17 mouse cellular contexts compared by ENCODE assay signal in the genomic region with DNA sequence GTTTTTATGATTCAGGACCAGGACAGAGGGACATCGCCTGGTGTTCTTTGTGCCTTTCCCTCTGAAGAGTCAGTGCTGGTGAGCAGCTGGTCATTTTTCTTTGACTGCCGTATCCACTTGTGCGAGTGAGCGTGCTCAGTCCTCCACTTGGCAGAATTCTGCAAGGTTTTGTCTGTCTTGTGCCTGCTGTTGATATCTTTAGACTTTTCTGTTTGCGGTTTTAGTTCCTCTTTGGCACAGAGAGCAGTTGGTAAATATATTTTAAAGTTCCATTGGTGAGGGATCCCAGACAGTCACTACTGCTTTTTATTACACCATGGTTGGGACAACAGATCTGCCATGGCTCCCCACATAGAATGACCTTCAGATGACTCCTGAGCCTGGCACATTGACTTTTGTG. TPM values are rescaled to one million over a fixed set of nuclear protein-coding genes. Genes with fewer than 3 reads are reported as not detected.
DNase-seq lines count a peak whose midpoint lies in the region; ATAC-seq and TF ChIP-seq lines count a peak whose summit lies in the region.
"Had no signal": no experiment of that assay in that cellular context is flagged by ENCODE, and none has a peak within 500 bp of the region (broad histone marks: within the 10 kb centered on the region; RNA-seq: fewer than 3 reads in every experiment).

No protein-coding gene starts in this region.

- no peaks in the 10 kb centered on the region for H3K27me3 ChIP-seq in heart, embryonic 10.5 days (ENCODE audit: insufficient read depth, poor library complexity, severe bottlenecking)
- no peaks in the 10 kb centered on the region for H3K27me3 ChIP-seq in spleen, adult 2 months (ENCODE audit: control insufficient read depth, insufficient read depth, low read length)
- no peaks in the 10 kb centered on the region; the same call in 1 of the 2 replicates for H3K27me3 ChIP-seq in liver, embryonic 12.5 days (replicated peaks)
- H3K27me3 ChIP-seq in midbrain, embryonic 13.5 days = no peaks in the 10 kb centered on the region
- H3K27me3 ChIP-seq: heart, embryonic 13.5 days had no signal

- WGBS in heart, embryonic 10.5 days = 88% methylated on average over 5 of the region's 5 CpGs
- WGBS in spleen, adult 2 months = 11% methylated on average over 5 of the region's 5 CpGs
- 29% methylated on average over 5 of the region's 5 CpGs for WGBS in liver, embryonic 12.5 days (ENCODE audit: insufficient replicate concordance)
- WGBS in midbrain, embryonic 13.5 days = 93% methylated on average over 5 of the region's 5 CpGs

- H3K36me3 ChIP-seq in heart, embryonic 10.5 days = peaks cover 7% of the 10 kb centered on the region; the same call in 1 of the 2 replicates
- H3K36me3 ChIP-seq in spleen, adult 2 months (ENCODE audit: control insufficient read depth, insufficient read depth, low read length) = no peaks in the 10 kb centered on the region
- H3K36me3 ChIP-seq in liver, embryonic 12.5 days = no peaks in the 10 kb centered on the region; the same call in 1 of the 2 replicates
- no peaks in the 10 kb centered on the region for H3K36me3 ChIP-seq in midbrain, embryonic 13.5 days
- H3K36me3 ChIP-seq: heart, embryonic 13.5 days had no signal

- DNase-seq in heart, adult 11 months = peak; percentile 85
- no peak for DNase-seq in heart, embryonic 10.5 days (ENCODE audit: low spot score)
- no peak for DNase-seq in spleen, adult 2 months (ENCODE audit: low read depth in 1 of 2, low spot score in 2 of 2)
- DNase-seq in spleen, postnatal 10 days (ENCODE audit: low spot score in 2 of 2) = no peak
- peak; percentile 24 for DNase-seq in monocyte, adult 2 months (ENCODE audit: low read depth in 1 of 2, low spot score in 2 of 2)
- no peak for DNase-seq in urinary bladder, adult 2 months (ENCODE audit: low spot score)
- DNase-seq: adrenal gland, postnatal 14 days; gastrocnemius, postnatal 14 days; kidney, adult 8-10 months; kidney, postnatal 4 days; lung, postnatal 4 days had no signal

- ATAC-seq in liver, embryonic 12.5 days = no peak
- ATAC-seq in midbrain, embryonic 13.5 days = no peak
- ATAC-seq: forebrain, embryonic 16.5 days; hindbrain, postnatal 0 days had no signal

- peaks cover 5% of the 10 kb centered on the region; the same call in 1 of the 2 replicates for H3K9me3 ChIP-seq in heart, embryonic 10.5 days
- H3K9me3 ChIP-seq in liver, embryonic 12.5 days (replicated peaks) = 0 out of 2 replicates have a peak, but pooled peaks cover 6% of the 10 kb centered on the region
- H3K9me3 ChIP-seq in midbrain, embryonic 13.5 days = no peaks in the 10 kb centered on the region

- no peak for TF ChIP-seq POLR2A in spleen, adult 2 months (IDR thresholded peaks at IDR 0.05; ENCODE audit: low read depth, low read length)

- H3K4me1 ChIP-seq in heart, embryonic 10.5 days = peaks cover 8% of the 10 kb centered on the region
- H3K4me1 ChIP-seq in spleen, adult 2 months (ENCODE audit: control insufficient read depth, insufficient read depth, insufficient read length) = peaks cover 29% of the 10 kb centered on the region; the same call in 1 of the 2 replicates
- peaks cover 19% of the 10 kb centered on the region for H3K4me1 ChIP-seq in liver, embryonic 12.5 days
- H3K4me1 ChIP-seq in midbrain, embryonic 13.5 days (replicated peaks) = no peaks in the 10 kb centered on the region

- H3K4me2 ChIP-seq in liver, embryonic 12.5 days = 0 out of 2 replicates have a peak overlapping the region, but pooled peaks have one; percentile 2
- no peak overlapping the region for H3K4me2 ChIP-seq in midbrain, embryonic 13.5 days (replicated peaks)
- H3K4me2 ChIP-seq: heart, embryonic 13.5 days had no signal

- H3K9ac ChIP-seq in liver, embryonic 12.5 days = no peak overlapping the region
- H3K9ac ChIP-seq in midbrain, embryonic 13.5 days (replicated peaks) = no peak overlapping the region
- H3K9ac ChIP-seq: heart, embryonic 13.5 days had no signal

- TF ChIP-seq CTCF in spleen, adult 2 months (IDR thresholded peaks at IDR 0.05; ENCODE audit: extremely low read depth, insufficient read depth, insufficient read length, insufficient replicate concordance) = no peak

- H3K27ac ChIP-seq in heart, embryonic 10.5 days = no peak overlapping the region
- H3K27ac ChIP-seq in spleen, adult 2 months (ENCODE audit: insufficient read depth, low read length) = peak overlapping the region; percentile 40
- peak overlapping the region; percentile 63; the same call in 1 of the 2 replicates for H3K27ac ChIP-seq in liver, embryonic 12.5 days
- no peak overlapping the region for H3K27ac ChIP-seq in midbrain, embryonic 13.5 days
- H3K27ac ChIP-seq: heart, embryonic 13.5 days; hindbrain, postnatal 0 days had no signal

- H3K4me3 ChIP-seq in heart, embryonic 10.5 days = no peak overlapping the region
- no peak overlapping the region for H3K4me3 ChIP-seq in spleen, adult 2 months (ENCODE audit: extremely low read depth, insufficient read depth, insufficient read length)
- no peak overlapping the region for H3K4me3 ChIP-seq in liver, embryonic 12.5 days
- no peak overlapping the region for H3K4me3 ChIP-seq in midbrain, embryonic 13.5 days (replicated peaks)
- H3K4me3 ChIP-seq: heart, embryonic 13.5 days; myocyte had no signal

RNA-seq across cellular contexts. Expression of a gene that starts 7.7 kb away (rescaled TPM):
- 16.8 and 24.9 TPM in 2 replicates for polyA plus RNA-seq in heart, embryonic 10.5 days (2016; fragmentation: Nextera tagmentation; extraction: Ambion mirVana)
- 15.8 and 22.2 TPM in 2 replicates for polyA plus RNA-seq in spleen, adult 2 months (2012; rRNA removed)
- 4.0 and 4.4 TPM in 2 replicates for polyA plus RNA-seq in liver, embryonic 12.5 days (2016; fragmentation: Nextera tagmentation; extraction: Ambion mirVana)
- polyA plus RNA-seq in midbrain, embryonic 13.5 days (2015; fragmentation: Nextera tagmentation; extraction: Ambion mirVana) = 1.1 and 1.2 TPM in 2 replicates
- 5.2 and 6.4 TPM in 2 replicates for polyA plus RNA-seq in urinary bladder, adult 2 months (2012; rRNA removed)

RNA-seq across cellular contexts. Expression of a gene that starts 42.4 kb away (rescaled TPM):
- 1.3 and 2.9 TPM in 2 replicates for polyA plus RNA-seq in heart, embryonic 10.5 days (2016; fragmentation: Nextera tagmentation; extraction: Ambion mirVana)
- polyA plus RNA-seq in spleen, adult 2 months (2012; rRNA removed) = 0.05 TPM in 1 of 2 replicates, not detected in the other
- polyA plus RNA-seq in liver, embryonic 12.5 days (2016; fragmentation: Nextera tagmentation; extraction: Ambion mirVana) = 1.1 and 1.5 TPM in 2 replicates
- polyA plus RNA-seq in midbrain, embryonic 13.5 days (2015; fragmentation: Nextera tagmentation; extraction: Ambion mirVana) = 0.34 and 0.45 TPM in 2 replicates
- 0.04 and 0.12 TPM in 2 replicates for polyA plus RNA-seq in urinary bladder, adult 2 months (2012; rRNA removed)
- polyA plus RNA-seq: myocyte had no signal

Comparison
In these comparisons a context has a peak if more than half of its experiments do, and no peak if none do; other contexts are left out.
1. DNase-seq: peak in heart, adult 11 months (single experiment) and monocyte, adult 2 months (2 of 2); none in heart, embryonic 10.5 days (single experiment), spleen, adult 2 months (0 of 2), spleen, postnatal 10 days (0 of 2) and urinary bladder, adult 2 months (single experiment).
2. H3K27ac ChIP-seq: peak in spleen, adult 2 months (single experiment) and liver, embryonic 12.5 days (single experiment); none in heart, embryonic 10.5 days (single experiment) and midbrain, embryonic 13.5 days (single experiment).